Mouse (Mus musculus) adrenal gland, adult 2 months (tissue): ENCODE results near the gene Atp6v0c. TPM values are rescaled to one million over a fixed set of nuclear protein-coding genes. Genes with fewer than 3 reads are reported as not detected.
"Not testable (repeated sequence)": the region's sequence is repeated elsewhere in the genome, so short reads cannot be mapped to it uniquely, and the experiment has no call there.

Experiments
- DNase-seq: peaks from one replicate; pipeline ENCODE4 v3.0.0; 2021
- polyA plus RNA-seq: library from polyadenylated mRNA; depleted of rRNA; stranded (reverse); fragments of >200 nt; gene quantifications from 2 replicates; pipeline ENCODE4 v1.2.3, GENCODE M21; 2012
- total RNA-seq, 2 experiments: library from RNA; stranded (reverse); gene quantifications; 2 replicates each; pipeline ENCODE4 v1.2.3; 2021

Gene Atp6v0c
- total and polyA plus RNA-seq, 3 experiments, result 476 to 1,565 (median 493) TPM

DNA sequence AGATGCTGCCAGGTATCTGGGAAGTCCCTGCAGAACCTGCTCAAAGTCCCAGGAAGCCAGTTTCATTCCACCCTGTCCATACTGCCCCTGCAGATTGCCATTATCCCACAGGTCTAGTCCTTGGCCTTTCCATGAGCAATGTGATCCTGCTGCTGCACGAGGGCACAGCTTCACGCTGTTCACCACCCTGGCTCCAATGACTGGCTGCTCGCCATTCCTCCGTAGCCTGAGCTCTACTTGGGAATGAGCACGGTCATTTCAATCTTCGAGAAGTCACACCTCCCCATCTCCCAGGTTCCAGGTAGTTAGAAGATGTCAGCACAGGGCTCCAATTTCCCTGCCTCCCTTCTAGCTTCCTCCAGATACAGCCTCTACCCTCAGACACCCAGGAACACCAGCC lies 12.4 kb downstream of the Atp6v0c start:
- DNase-seq, result no peak

GRCm38 (mm10) chr17:24156394-24156793 lies 13.1 kb downstream of the Atp6v0c start:
- no peak for DNase-seq

GRCm38 (mm10) chr17:24155742-24156141 lies 13.8 kb downstream of the Atp6v0c start:
- no peak for DNase-seq

DNA sequence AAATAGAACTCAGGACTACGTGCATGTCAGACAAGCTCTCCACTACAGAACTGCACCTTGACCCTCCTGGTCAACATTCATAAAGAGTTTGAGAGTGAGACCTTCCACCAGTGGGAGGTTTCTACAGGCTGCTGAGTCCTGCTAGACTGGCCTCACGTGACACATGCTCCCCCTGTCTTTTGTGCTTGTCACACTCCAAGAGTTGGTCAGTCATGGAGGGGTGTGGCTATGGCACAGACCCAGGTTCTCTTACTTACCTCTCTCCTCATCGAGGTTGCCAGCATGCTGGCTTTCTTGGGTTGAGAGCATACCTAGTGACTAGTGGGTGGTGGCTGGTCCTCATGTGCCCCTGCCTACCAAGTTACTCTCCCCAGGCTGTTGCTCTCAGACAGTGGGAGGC lies 15.0 kb downstream of the Atp6v0c start:
- DNase-seq, result no peak

DNA sequence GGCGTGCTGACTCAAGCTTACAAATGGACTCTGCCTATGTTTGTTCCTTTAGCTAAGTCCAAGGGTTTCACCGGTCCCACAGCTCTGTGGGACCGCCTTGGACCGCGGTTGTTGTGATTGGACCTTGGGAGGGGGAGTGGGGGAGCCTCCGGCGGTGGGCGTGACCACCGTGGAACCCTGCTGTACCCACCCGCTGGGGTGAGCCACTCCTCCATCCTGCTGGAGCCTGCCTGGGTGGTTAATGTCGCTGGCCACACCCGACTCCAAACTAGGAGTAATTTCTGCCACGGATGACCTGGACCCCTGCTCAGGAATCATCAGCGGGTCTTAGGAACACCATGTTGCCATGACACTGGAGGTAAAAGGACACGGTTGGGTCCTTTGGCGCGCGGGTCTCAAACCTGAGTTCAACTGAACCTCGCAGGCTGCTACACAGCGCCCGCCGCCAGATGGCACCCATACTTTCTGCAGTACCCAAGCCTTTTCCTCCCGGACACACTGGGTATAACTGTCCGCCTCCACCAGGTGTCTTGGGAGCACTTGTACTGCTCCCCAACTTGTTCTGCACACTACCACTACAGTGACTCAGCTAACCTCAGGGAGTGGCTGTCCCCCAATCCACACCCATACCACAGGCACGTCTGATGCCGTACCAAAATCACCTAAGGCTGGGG lies 17.5 kb downstream of the Atp6v0c start:
- DNase-seq, result peak; percentile 85

DNA sequence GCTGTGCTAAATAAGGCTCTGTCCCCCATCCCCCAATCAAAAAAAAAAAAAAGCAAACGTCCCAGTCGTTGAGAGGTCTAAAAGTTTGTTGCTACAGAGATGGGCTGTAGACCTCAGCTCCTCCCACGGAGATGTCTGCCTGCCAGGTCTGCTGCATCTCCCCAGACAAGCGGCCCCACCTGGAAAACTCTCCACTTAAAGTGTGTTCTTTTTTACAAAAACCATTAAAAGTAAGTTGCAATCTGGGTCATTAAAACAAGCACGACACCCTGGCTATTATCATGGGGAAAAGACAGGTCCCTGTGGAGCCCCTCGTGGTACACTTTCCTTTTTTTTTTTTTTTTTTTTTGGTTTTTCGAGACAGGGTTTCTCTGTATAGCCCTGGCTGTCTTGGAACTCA lies 18.1 kb downstream of the Atp6v0c start:
- DNase-seq, result no peak

- no peak for DNase-seq
Observed at GRCm38 (mm10) chr17:24150824-24151223, 18.7 kb downstream of the Atp6v0c start, which contains the start of gene Pdpk1. Gene Pdpk1 (minus strand): TSS chr17:24150924.

- DNase-seq, result peak; percentile 80
Observed at GRCm38 (mm10) chr17:24149421-24149820, 20.1 kb downstream of the Atp6v0c start.

DNA sequence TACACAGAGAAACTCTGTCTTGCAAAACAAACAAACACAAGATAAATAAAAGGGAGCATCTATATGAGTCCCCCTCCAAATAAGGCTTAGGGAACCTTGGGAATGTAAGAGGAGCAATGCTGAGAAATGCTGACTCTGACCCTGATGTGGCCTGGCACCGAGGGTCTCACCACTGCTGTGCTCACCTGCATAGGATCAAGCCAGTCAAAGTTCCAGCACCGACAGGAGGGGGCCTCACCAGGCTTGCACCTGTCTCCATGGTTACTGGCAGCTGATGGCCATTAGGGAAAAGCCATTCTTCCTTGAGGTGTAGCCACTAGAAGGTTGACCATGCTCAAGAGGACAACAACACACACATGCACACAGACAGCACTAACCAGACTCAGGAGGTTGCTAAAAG lies 26.6 kb downstream of the Atp6v0c start:
- DNase-seq, result no peak

DNA sequence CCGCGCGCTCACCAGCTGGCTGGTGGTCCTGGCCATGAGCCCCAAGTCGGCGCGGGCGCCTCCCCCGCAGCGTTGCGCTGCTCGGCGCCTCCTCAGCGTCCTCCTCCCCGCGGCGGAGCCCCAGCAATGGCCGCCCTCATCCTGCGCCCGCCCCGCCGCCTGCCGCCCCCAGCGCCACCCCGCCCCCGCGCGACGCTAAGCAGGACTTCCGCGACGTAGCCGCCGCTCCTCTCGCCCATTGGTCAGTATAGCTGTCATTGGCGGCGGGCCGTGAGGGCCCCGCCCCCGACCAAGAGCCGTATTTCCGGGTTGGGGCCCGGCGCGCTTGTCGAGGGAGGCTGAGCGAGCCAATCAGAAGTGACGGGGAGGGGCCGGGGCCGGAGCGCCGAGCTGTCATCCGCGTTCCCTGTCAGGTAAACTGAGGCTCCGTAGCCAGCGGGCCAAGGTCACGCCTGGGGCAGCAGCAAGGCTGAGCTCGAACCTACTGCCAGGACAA lies 28.0 kb downstream of the Atp6v0c start:
- DNase-seq, result peak; percentile 99

GRCm38 (mm10) chr17:24140845-24141424 lies 28.6 kb downstream of the Atp6v0c start:
- DNase-seq, result no peak

DNA sequence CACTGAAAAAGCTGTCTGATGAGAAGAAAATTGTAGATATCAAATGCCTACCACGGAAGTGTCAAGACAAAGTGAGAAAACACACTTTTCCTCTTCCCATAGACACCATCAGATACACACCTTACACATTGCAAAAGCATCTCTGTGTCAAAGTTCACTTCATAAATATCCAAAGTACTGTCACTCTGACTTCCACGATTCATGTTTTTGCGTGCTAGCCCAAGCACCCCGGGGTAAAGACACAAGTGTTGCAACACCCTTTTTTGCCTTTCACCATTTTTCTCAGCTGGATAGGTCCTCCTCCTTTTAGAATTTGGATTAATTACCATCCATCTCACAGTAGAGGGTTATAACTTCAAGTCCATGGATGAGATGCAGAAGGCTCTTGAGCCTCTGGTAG lies 29.5 kb downstream of the Atp6v0c start:
- DNase-seq, result no peak

DNA sequence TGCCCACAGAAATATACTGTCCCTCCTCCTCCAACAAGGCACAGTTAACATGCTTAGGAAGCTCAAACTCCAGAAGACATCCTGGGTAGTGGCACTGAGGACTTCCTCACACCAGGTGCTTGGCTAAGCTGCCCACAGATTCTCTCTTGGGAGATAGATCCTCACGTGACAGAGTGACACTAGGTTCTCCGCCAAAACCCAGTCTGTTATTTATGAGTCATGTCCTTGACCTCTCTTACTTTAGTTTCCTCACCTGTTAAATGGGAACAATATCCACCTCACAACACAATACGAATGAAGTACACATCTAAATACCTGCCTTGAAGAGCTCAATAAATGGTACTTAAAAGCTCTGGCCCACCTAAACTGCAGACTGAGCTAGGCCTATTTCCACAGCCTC lies 30.2 kb downstream of the Atp6v0c start:
- no peak for DNase-seq

DNA sequence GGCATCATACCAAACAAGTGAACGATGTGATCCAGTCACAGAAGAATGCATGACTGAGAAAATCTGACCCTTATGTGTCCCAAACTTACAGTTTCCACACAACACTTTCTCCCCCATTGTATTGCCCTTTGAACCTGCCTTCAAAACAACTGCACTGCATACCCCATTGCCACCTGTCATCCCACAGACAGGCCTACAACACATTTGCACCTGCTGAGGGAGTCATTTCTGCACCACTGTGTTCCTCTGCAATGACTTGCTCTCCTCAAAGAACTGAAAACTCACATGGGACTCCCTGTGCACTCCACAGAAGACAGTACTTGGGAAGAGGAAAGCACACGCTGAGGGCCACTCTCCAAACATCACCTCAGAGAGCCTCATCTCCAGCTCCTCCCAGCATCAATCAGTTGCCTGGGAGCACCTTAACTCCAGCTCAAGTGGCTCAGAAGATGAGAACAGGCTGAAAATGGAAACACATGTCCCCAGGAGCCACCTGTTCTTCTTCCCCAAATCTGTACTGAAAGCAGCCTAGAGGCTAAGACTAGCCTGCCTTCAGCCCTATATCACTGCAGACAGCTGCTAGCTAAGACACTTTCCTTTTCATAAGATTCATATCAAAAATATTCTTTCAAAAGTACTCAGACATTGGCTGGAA lies 32.1 kb downstream of the Atp6v0c start:
- DNase-seq, result no peak

DNA sequence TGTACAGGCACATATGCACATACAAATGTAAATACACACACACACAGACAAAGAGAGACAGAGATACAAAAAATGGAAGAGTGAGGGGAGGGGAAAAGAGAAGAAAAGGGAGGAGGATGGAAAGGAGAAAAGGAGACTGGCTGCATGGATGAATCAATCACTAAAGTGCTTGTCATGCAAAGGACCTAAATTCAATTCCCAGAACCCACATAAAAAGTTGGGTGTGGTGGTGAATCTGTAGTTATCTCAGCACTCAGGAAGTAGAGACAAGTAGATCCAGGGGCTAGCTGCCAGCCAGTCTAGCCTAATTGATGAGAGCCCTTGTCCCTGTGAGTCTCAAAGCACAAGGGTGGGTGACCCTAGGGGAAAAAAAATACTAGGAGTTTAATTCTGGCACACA lies 35.4 kb downstream of the Atp6v0c start:
- DNase-seq, result no peak

DNA sequence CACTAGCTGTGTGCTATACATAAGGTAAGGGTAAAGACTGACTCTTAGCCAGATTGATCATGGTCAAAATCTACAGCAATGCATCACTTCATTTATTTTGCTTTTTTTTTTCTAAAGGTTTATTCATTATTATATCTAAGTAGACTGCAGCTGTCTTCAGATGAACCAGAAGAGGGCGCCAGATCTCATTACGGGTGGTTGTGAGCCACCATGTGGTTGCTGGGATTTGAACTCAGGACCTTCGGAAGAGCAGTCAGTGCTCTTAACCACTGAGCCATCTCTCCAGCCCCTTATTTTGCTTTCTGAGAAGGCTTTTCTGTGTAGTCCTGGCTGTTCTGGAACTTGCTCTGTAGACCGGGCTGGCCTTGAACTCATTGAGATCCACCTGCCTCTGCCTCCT lies 36.6 kb downstream of the Atp6v0c start:
- DNase-seq, result not testable (repeated sequence)

GRCm38 (mm10) chr17:24131570-24131969 lies 37.9 kb downstream of the Atp6v0c start:
- no peak for DNase-seq

DNA sequence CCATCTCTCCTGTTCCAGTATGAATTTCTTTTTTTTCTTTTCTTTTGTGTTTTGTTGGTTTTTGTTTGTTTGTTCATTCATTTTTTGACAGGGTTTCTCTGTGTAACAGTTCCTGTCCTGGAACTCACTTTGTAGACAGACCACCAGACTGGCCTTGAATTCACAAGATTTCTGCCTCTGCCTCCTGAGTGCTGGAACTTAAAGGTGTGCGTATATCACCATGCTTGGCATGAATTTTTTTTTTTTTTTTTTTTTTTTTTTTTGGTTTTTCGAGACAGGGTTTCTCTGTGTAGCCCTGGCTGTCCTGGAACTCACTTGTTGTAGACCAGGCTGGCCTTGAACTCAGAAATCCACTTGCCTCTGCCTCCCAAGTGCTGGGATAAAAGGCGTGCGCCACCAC lies 40.3 kb downstream of the Atp6v0c start:
- DNase-seq, result not testable (repeated sequence)

GRCm38 (mm10) chr17:24127592-24127991 lies 41.9 kb downstream of the Atp6v0c start:
- no peak for DNase-seq

DNA sequence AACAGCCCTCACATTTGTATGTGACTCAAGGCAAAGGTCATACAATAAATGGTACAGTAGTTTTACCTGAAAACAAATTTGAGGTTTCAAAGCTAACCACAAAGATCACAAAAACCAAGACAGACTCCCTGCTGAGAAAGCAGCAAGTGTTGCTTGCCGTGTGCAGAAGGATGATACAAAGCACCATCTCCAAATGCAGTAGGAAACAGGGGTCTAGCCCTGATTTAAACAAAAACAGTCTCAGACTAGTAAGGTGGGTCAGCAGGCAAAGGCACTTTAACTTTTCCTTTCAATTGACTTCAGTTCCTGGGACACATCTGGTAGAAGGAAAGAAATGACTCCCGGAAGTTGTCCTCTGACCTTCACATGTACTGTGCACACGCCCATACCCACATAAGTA lies 42.7 kb downstream of the Atp6v0c start:
- no peak for DNase-seq

DNA sequence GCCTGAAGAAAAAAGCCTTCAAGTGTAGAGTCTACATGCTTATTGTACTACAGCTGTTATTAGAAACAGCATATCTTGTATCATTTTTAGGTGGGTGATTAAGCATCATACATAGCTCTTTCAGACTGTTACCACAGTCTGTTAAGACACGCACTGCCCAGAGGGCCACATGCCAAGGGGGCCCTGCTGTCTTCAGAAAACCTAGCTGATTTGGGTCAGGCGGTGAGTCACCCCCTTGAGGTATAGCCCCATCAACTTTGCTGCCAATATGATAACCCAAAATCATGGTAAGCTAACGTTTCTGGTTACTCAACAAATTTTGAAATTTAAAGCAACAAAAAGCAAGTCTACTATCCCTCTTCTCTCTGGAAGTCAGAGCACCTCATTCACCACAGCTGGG lies 50.1 kb downstream of the Atp6v0c start:
- no peak for DNase-seq
